Mouse (Mus musculus) adrenal gland, postnatal 10 days (tissue): Measurements from ENCODE around the gene Zfp451. TPM values are rescaled to one million over a fixed set of nuclear protein-coding genes. Genes with fewer than 3 reads are reported as not detected.
"Not testable (repeated sequence)": the region's sequence is repeated elsewhere in the genome, so short reads cannot be mapped to it uniquely, and the experiment has no call there.

ENCODE experiments used
- DNase-seq: peaks from one replicate; pipeline ENCODE4 v3.0.0; 2021; ENCODE audit warnings: mixed read lengths
- total RNA-seq, 2 experiments: library from RNA; stranded (reverse); gene quantifications; 2 replicates each; pipeline ENCODE4 v1.2.3; 2021

Zfp451 gene
- total RNA-seq, 2 experiments from 2014 or later, result 28.4 to 36.2 TPM

DNA sequence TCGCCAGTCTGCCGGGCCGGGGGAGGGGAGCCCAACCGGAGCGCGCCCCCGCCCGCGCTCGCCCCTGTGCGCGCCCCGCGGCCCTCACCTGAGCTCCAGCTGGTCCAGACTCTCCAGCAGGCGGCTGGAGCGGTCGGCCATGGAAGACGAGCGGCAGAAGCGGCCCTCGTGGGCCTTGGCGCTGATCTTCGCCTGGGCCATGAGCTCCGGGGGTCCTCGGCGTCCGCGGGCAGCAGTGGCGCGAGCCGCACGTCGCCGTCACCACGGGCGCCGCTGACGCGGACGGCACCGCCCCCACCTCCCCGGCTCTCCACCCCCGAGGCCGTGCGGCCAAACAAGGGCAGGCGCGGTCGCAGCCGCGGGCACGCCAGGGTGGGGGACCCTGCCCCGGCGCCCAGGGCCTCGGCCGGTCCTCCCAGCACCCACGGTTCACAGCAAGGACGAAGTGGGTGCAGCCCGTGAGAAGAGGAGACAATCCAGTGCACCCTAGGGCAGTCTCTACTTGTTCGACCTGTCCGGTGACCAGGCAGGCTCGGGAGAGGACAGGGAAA lies 56.8 kb downstream of the Zfp451 start, which contains the start of gene Bag2:
Gene Bag2, minus strand, starts transcription at position 305 of the 551 bp plus-strand sequence.
- peak; percentile 85 for DNase-seq

DNA sequence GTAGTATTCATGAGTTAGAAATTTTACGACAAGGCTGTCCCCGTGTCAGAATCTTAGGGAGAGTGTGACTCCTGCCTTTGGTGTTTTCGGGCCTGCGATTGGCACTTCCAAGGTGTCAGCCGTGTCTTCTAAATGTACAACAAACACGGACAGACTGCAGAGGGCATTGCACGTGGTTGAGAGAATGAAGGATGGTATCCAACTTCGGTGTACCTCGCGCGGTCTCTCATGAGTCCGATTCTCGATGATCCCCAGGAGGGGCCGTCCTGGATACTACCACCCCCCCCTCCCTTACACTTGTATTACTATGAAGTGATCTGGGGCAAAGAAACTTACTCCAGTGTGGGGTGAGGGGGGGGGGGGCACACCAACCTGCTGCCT lies 57.4 kb downstream of the Zfp451 start:
- DNase-seq, result peak; percentile 21

DNA sequence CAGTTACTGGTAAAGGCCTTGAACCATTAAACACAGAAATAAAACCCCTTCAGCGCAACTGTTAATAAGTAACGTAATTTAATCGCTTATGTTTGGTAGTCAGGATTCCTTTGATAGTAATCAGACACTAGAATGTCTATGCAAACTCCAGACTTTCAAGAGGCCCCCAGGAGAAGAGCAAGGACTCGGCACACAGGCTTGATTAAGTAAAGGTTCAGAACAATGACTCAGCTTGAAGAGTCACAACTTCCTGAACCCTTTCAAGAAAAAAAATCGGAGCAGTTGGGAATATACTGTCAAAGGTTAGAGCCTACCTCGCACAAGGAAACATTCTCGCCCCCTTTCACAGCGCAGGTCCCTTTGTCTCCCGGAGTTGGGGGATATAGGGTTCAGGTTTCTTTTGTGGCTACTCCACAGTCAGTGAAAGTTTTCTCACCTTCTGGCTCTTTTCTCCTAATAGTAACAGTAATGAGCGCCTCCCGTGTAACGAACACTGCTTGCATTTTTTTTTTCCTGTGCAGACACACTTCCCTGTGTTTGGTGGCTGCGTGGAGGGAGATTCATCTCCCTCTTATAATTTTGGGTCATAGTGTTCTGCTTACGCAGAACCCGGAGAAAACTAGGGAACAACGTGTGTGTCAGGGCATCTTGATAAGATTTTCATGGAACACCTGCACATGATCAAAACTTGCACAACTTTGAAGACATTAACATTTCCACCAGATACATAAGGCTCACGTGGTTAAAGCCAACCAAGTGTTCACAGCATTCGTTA lies 58.0 kb downstream of the Zfp451 start:
- DNase-seq, result no peak

DNA sequence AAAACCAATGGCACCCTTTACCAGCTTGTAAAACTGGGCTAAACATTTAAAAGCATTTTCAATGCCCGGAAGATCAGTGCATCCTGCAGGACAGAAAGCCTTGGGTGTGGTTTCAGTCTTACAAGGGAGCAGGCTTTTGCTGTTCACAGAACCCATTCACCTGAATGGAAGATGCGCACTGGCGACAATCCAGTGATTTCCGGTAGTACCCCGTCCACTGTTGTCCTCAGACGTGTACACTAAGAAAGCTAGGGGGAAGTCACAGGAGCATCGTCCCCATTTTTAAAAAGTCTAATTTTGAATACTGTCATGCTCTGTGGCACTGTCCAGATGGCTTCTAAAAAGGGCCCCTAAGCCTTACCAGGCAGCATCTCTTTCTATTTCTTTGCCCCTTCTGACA lies 58.6 kb downstream of the Zfp451 start:
- DNase-seq, result no peak

DNA sequence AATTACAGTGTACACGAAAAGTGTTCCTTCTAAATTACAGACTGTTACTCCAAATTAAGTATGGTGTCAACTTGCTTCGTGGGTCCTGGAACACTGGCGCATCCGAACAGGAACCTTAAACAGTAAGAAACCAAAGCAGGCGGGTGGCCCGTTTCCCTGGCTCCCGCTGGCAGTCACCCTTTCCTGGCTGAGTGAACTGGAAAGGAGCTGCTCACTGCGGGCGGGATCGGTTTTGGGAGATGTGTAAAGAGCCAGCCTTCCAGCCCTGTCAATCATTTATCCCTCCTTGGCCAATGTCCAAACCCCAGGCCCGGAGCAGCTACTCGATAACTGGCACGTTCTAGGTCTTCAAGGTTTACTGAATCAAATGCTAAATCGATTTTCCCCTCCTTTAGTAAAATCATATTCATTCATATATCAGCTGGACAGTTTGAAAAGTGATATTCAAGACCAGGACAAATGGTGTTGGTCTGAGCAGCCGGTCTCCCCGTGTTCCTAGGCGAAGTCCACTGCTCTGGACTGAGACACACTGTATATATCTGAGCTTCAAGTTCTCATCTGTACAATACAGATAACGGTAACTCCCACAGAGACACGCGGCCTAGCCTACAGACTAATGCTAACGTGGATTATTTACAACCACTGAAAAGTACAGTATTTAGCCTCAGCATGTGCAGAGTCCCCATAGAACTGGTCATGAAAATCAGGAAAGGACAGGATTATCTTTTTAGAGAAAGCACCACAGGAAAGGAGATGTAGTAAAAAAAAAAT lies 59.2 kb downstream of the Zfp451 start:
- DNase-seq, result no peak

DNA sequence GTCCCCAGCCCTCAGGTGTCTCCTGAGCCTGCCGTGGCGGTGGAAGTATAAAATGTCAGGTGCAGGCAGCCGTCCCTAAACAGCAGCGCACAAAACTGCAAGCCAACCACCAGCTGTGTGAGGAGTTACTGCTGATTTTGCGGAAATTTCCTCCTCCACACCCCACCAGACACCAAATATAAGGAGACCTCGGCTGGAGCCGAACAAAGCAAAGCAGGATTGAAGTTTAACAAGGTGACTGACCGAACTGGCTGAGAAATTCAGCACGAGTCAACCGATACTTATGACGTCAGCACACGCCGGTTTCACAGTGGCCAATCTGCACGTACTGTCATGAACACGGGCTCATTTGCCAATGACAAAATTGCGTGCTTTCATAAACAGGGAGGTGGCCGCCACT lies 60.3 kb downstream of the Zfp451 start:
- no peak for DNase-seq

DNA sequence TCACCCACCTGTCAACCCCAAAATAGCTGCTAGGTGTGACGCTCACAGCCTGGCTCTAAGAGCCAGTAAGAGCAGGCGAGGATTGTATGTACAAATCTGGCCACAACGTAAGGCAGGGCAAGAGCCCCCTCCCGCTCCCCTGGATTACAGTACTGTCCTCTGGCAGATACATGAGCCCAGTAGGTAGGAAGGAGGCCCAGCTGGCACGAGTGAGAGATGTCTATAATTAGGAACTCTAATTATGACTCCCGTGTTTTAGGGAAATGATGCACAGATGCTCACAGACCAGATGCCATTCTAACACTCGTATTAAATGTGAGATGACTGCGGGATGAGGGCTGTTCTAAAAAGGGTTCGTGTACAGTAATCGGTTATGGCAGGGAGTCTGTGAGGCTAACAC lies 63.1 kb downstream of the Zfp451 start:
- no peak for DNase-seq

DNA sequence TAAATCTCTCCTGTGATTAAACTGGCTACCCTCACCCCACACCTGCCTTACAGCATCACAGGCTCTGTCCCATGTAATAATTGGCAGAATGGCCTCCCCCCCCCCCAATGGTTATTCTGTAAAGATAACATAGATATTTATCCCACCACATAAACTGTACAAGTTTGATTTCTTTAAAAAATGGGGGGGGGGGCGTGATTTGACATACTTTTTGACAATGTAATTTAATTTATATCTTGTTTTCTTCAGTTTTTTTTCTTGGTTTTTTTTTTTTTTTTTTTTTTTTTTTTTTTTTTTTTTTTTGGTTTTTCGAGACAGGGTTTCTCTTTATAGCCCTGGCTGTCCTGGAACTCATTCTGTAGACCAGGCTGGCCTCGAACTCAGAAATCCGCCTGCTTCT lies 64.7 kb downstream of the Zfp451 start:
- not testable (repeated sequence) for DNase-seq

DNA sequence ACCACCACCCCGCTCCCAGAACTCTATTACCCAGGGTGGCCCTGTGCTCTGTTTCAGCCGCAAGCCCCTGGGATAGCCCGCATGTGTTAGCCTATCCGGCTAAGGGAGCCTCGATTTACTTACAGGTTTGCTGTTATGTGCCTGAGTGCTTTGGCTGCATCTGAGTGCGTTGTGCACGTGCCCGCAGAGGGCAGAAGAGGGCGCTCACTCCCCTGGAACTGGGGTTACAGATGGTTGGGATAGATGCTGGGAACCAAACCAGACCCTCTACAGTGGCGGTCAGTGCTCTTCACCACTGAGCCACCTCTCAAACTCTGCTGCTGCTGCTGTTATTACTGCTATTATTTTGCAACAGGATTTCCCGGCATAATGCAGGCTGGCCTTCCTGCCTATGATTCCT lies 65.3 kb downstream of the Zfp451 start:
- DNase-seq, result no peak

DNA sequence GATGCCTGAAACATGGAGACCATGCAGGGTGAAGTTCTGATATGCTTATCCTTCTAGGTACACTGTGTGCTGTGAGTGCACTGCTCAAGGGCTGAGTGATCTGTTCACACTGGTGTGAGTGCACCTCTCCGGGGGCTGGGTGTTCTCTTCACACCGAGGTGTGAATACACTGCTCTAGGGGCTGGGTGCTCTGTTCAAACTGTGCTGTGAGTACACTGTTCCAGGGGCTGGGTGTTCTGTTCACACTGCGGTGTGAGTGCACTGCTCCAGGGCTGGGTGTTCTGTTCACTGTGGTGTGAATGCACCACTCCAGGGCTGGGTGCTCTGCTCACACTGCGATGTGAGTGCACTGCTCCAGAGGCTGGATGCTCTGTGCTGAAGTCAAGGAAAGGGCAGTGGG lies 68.5 kb downstream of the Zfp451 start:
- no peak for DNase-seq

DNA sequence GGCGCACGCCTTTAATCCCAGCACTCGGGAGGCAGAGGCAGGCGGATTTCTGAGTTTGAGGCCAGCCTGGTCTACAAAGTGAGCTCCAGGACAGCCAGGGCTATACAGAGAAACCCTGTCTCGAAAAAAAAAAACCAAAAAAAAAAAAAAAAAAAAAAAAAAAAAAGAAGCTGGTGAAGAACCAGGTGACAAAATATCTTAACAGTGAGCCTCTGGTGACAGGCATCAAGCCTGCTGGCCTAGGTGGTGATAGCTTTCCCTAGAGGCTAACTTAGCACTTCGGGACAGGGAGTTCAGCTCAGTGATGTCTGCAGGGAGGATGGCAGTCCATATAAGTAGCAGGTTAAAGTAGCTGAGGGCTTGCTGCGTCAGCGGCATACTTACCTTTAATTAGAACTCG lies 69.6 kb downstream of the Zfp451 start:
- not testable (repeated sequence) for DNase-seq

DNA sequence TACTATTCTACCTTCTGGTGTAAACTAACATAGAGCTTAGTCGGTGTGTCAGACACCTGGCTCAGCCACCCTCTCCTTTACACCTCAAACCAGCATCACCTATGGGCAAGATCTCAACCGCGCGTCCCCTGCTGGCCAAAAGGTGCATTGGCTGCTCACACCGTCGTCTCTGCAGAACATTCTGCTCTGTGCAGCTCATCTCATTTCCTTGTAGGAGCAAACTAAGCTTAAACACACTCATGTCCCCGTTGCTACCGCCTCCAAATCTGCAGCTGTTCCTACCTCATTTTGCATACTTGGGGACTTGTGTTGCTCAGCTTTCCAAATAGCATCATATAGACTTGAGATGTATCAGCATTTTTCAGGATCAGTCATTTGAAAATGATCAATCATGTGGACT lies 71.5 kb downstream of the Zfp451 start:
- DNase-seq, result peak; percentile 40

DNA sequence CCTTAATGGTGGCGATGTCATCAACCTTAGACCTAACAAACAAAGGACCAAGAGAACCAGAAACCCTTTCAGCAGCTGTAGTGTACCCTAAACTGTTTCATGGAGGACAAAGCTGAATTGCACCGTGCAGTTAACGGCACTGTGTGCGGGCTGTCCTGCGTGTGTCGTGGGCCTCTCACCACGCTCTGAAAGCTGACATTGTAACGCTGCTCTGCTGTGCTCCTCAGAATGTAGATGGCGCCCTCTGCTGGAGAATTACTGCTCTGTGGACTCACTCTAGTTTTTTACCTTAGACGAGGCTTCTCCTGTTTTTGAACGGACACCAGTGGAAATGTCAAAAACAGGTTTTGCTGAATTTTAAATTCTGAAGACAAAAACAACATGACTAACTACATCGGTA lies 75.1 kb downstream of the Zfp451 start:
- peak; percentile 89 for DNase-seq

DNA sequence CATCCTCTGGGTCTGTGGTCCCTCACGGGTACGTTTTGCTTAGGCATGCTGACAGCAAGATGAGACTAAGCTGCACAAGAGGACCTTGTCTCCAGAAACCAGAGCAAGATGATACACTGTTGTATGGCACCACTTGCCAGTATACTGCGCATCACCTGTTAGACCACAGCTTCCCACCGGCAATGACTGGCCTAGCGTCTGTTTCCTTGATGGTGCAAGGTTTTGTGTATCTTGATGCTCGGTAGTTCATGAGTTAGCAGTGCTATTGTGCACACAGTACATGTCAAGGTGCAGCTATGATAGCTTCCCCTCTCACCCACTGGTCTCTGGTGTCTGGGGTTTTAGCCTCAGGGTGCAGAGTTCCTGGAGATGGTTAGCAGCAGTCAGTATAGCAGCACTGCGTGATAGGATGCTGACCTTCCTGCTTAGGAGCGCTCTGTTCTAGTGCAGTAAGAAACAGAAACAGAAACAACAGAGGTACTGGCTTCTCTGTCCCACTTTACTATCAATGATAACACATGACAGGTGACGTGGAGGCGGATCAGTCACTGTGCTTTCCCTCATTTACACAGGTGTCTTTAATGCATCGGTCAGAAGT lies 75.6 kb downstream of the Zfp451 start:
- DNase-seq, result no peak

DNA sequence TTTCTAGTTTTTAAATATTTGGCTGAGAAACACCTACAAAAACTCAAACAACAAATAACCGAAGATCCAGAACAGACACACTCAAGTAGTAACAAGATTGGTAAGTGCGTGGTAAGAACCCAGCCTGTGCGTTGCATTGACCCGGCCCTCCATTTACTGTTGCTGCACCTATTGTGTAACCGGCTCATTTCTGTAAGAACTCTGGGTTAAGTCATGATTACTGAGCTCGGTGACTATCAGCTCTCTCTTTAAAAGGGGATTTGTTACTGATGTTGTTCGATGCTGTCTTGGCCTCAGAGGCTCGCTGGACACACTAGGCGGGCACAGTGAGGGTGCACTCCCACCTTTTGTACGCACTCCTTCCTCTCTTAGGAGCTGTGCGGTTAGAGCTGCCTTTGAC lies 76.1 kb downstream of the Zfp451 start:
- DNase-seq, result no peak

DNA sequence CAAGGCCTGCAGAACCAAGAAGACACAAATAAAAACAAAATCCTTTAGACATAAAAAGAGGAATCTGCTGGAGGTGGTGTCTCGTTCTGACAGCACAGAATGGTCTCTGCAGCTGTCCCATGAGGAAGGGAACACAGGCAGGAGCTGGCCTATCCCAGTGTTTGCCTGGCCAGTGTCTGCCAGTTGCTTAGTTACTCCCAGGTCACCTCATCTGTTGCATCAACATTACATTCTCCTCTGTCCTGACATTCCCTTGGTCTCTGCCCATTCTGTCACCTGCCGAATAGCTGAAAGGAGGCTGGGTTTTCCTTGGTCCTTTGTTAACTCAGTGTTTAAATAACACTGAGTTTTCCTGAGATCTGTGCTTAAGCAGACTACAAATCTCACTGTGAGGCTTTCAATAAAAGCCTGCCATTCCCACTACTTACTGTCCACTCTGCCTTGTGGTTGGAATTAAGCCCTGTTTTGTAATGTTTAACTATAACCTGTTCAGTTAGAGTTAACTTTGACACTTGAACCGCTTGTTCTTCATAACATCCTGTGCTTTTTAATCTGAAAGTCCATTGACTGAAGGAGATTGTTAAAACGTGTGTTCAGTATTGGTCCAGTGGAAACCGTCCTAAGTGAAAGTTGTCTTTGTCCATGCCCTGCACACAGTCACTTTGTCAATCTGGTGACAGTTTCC lies 80.3 kb downstream of the Zfp451 start:
- no peak for DNase-seq

DNA sequence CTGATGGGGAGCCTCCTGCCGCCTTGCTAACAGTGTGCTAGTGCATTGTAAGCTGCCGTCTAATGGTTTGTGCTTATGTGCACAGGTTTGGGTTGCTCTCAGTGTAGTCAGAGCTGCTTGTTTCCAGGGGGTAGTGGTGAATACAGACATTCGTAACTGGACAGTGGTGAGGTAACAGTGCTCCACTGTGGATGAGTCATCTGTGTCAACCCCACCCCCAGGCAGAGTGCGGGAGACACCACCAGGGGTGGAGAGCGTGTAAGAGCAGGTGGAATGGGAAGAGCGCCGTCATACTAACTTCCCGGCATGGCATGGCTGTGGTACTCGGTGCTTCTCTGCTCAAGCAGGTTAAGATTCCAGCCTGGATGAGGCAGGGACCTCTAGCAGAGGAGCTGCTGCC lies 81.4 kb downstream of the Zfp451 start:
- no peak for DNase-seq

DNA sequence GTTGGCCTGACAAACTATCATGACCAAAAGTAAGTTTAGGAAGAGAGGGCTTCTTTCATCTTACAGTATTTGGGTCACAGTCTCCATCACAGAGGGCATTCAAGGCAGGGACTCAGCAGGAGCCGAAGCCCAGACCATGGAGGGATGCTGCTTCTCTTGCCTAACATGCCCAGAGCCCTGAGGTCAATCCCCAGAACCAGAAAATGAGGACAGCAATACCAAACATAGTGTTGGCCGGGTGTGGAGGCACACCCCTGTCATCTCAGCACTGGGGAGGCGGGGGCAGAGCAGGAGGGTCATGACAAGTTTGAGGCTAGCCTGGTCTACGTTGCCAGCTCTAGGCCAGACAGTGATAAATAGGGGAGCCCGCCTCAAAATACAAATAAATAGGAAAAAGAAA lies 89.3 kb downstream of the Zfp451 start:
- no peak for DNase-seq

DNA sequence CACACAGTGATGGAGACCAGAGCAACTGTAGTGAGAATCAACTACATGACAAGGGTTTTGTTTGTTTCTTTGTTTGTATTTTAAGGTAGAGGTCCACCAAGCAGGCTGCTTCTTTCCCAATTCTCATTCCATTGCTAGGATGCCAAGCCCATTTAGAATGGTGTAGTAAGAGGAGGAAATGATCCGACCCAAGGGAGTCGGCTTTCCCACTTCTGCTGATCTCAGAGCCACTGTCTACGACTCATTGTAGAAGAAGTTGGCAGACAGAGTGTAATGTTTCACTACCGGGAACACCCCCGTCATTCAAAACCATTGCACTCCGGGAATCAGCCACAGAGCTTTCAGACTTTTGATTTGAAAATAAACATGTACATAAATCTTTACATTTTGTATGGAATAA lies 89.9 kb downstream of the Zfp451 start:
- no peak for DNase-seq

DNA sequence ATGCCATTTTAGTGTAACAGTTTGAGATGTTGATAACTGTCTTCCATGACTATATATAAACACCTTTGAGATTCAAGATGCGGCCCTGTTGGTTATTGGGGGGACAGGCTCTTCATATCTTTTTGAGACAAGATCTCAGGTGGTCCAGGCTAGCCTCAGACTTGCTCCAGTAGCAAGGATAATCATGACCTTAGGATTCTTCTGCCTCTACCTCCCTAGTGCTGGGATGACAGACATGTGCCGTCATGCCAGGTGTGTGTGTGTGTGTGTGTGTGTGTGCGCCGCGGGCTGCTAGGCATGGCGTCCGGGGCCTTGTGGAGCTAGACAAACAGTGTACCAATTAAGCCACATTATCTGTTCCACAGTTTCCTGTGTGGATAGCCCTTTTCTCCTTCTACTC lies 93.4 kb downstream of the Zfp451 start:
- no peak for DNase-seq

DNA sequence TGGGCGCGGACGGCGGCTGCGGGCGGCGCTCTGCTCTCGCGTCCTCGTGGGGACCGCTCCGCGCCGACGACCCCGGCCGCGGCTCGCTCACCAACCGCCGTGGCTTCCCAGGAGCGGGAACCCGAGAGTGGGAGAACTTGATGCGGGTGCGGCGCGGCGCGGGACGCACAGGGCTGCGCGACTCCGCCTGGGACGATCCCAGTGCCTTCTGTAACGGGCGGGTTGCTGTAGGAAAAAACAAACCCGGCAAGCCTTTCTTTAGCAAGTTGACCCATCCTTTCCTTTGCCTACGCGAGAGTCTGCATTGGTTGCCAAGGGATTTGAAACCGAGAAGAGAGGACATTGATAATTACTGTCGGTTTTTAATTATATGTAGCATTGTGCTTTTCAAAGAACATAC lies 94.2 kb downstream of the Zfp451 start:
- no peak for DNase-seq

DNA sequence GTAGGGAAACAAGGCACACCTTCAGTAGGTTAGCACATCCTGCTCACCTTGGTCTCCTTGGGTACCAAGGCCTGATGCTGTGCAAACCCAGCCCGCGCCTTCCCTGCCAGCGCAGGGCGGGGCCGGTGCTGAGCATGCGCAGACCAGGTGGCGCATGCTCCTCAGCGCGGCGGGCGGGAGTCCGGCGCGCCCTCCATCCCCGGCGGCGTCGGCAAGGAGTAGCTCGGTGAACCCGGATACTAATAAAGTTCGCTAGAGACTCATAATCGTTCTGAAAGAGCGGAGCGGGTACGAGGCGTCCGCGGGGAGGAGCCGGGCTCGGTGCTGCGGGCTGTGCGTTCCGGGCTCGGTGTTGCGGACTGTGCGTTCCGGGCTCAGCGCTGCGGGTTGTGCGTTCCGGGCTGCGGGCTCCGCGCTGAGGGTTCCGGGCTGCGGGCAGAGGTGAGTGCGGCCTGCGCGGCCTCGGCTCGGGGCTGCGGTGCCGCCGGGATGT lies 94.6 kb downstream of the Zfp451 start, which contains the start of gene Rab23:
Gene Rab23, plus strand, starts transcription at position 155 of the 493 bp plus-strand sequence.
- peak; percentile 87 for DNase-seq
